15 mouse cellular contexts compared by ENCODE assay signal in genomic region chr16:21499656-21500055, GRCm38 (mm10).
DNase-seq lines count a peak whose midpoint lies in the region; ATAC-seq lines count a peak whose summit lies in the region.
"Had no signal": no experiment of that assay in that cellular context is flagged by ENCODE, and none has a peak within 500 bp of the region (broad histone marks: within the 10 kb centered on the region; RNA-seq: fewer than 3 reads in every experiment).

No protein-coding gene starts in this region.

- no peak overlapping the region for H3K9ac ChIP-seq in heart, embryonic 11.5 days (ENCODE audit: low read depth, low read length)
- H3K9ac ChIP-seq in intestine, embryonic 15.5 days, result no peak overlapping the region
- H3K9ac ChIP-seq: midbrain, embryonic 12.5 days; neural tube, embryonic 12.5 days had no signal

- H3K27me3 ChIP-seq in heart, embryonic 11.5 days (ENCODE audit: control insufficient read depth, insufficient read depth, low read length), result no peaks in the 10 kb centered on the region
- no peaks in the 10 kb centered on the region for H3K27me3 ChIP-seq in intestine, embryonic 15.5 days (replicated peaks)
- H3K27me3 ChIP-seq: CH12.LX; midbrain, embryonic 12.5 days; neural tube, embryonic 12.5 days had no signal

- H3K4me1 ChIP-seq in heart, embryonic 11.5 days (ENCODE audit: control insufficient read depth, insufficient read depth, low read length), result peaks cover 30% of the 10 kb centered on the region
- peaks cover 5% of the 10 kb centered on the region for H3K4me1 ChIP-seq in intestine, embryonic 15.5 days (replicated peaks)
- H3K4me1 ChIP-seq: midbrain, embryonic 12.5 days; neural tube, embryonic 12.5 days had no signal

- no peak for ATAC-seq in heart, embryonic 11.5 days (replicated peaks; ENCODE audit: insufficient number of reproducible peaks, low FRiP score, low TSS enrichment)
- ATAC-seq in intestine, embryonic 15.5 days, result peak; percentile 53
- no peak for ATAC-seq in megakaryocyte progenitor cell, adult 5-6 weeks (replicated peaks; ENCODE audit: poor library complexity)
- ATAC-seq: inflammation-experienced regulatory T-cells, adult 6 months had no signal

- no peak for DNase-seq in heart, adult 9 months (ENCODE audit: low spot score in 2 of 2)
- peak; percentile 8 for DNase-seq in forelimb bud, embryonic 11.5 days (ENCODE audit: low read depth, low spot score)
- peak; percentile 63 for DNase-seq in skeletal muscle tissue, adult 2 months (ENCODE audit: low read depth, low spot score)
- DNase-seq in kidney, postnatal 36 days, result no peak
- DNase-seq: cerebellum, adult 18-20 months; lung, adult 18-20 months; retina, postnatal 1 day; thymus, postnatal 36 days had no signal

- H3K27ac ChIP-seq in heart, embryonic 11.5 days (ENCODE audit: low read depth, low read length), result peak overlapping the region; percentile 79
- H3K27ac ChIP-seq in intestine, embryonic 15.5 days, result peak overlapping the region; percentile 74
- H3K27ac ChIP-seq: midbrain, embryonic 12.5 days; neural tube, embryonic 12.5 days had no signal

- no peaks in the 10 kb centered on the region for H3K36me3 ChIP-seq in heart, embryonic 11.5 days (ENCODE audit: control insufficient read depth, insufficient read depth, low read length)
- H3K36me3 ChIP-seq in intestine, embryonic 15.5 days, result no peaks in the 10 kb centered on the region

- 69% methylated on average over 7 of the region's 7 CpGs for whole genome bisulfite sequencing in heart, embryonic 11.5 days (ENCODE audit: insufficient replicate concordance)
- WGBS in intestine, embryonic 15.5 days, result 44% methylated on average over 7 of the region's 7 CpGs

- no peak overlapping the region for H3K4me3 ChIP-seq in heart, embryonic 11.5 days (ENCODE audit: low read depth, low read length)
- no peak overlapping the region for H3K4me3 ChIP-seq in intestine, embryonic 15.5 days (replicated peaks)
- H3K4me3 ChIP-seq: midbrain, embryonic 12.5 days; neural tube, embryonic 12.5 days had no signal

- H3K4me2 ChIP-seq in heart, embryonic 11.5 days, result peak overlapping the region; percentile 33
- H3K4me2 ChIP-seq in intestine, embryonic 15.5 days (replicated peaks), result no peak overlapping the region
- H3K4me2 ChIP-seq: midbrain, embryonic 12.5 days; neural tube, embryonic 12.5 days had no signal

- no peaks in the 10 kb centered on the region for H3K9me3 ChIP-seq in heart, embryonic 11.5 days (replicated peaks; ENCODE audit: control insufficient read depth, low read length)
- H3K9me3 ChIP-seq in intestine, embryonic 15.5 days, result no peaks in the 10 kb centered on the region
- H3K9me3 ChIP-seq: midbrain, embryonic 12.5 days; neural tube, embryonic 12.5 days had no signal

Comparison
In these comparisons a context has a peak if more than half of its experiments do, and no peak if none do; other contexts are left out.
1. DNase-seq: peak in forelimb bud, embryonic 11.5 days (single experiment) and skeletal muscle tissue, adult 2 months (single experiment); none in heart, adult 9 months (0 of 2) and kidney, postnatal 36 days (0 of 2).